22 mouse cellular contexts compared by ENCODE assay signal in genomic region chr14:92566986-92567385, GRCm38 (mm10).
DNase-seq lines count a peak whose midpoint lies in the region; ATAC-seq and TF ChIP-seq lines count a peak whose summit lies in the region.
"Had no signal": no experiment of that assay in that cellular context is flagged by ENCODE, and none has a peak within 500 bp of the region (broad histone marks: within the 10 kb centered on the region; RNA-seq: fewer than 3 reads in every experiment).

No protein-coding gene starts in this region.

- H3K27me3 ChIP-seq in forebrain, embryonic 14.5 days (replicated peaks; ENCODE audit: control insufficient read depth, insufficient read depth, low read length): no peaks in the 10 kb centered on the region
- H3K27me3 ChIP-seq in forebrain, embryonic 10.5 days (ENCODE audit: poor library complexity, severe bottlenecking): no peaks in the 10 kb centered on the region
- no peaks in the 10 kb centered on the region for H3K27me3 ChIP-seq in liver, adult 2 months (ENCODE audit: control insufficient read depth, insufficient read depth, low read length)
- H3K27me3 ChIP-seq in liver, postnatal 0 days (ENCODE audit: insufficient read depth, low read length): no peaks in the 10 kb centered on the region
- H3K27me3 ChIP-seq in neural tube, embryonic 15.5 days (replicated peaks): no peaks in the 10 kb centered on the region
- H3K27me3 ChIP-seq: embryonic facial prominence, embryonic 13.5 days; forebrain, embryonic 15.5 days; Patski had no signal

- no peak overlapping the region for H3K27ac ChIP-seq in forebrain, embryonic 14.5 days (ENCODE audit: low read depth, low read length)
- H3K27ac ChIP-seq in forebrain, embryonic 10.5 days: no peak overlapping the region
- no peak overlapping the region for H3K27ac ChIP-seq in liver, adult 2 months (replicated peaks; ENCODE audit: insufficient read depth, low read depth, low read length)
- no peak overlapping the region for H3K27ac ChIP-seq in liver, postnatal 0 days (ENCODE audit: low read depth)
- no peak overlapping the region for H3K27ac ChIP-seq in neural tube, embryonic 15.5 days (replicated peaks)
- H3K27ac ChIP-seq: embryonic facial prominence, embryonic 13.5 days; forebrain, embryonic 15.5 days; heart, embryonic 10.5 days; hindbrain, embryonic 14.5 days had no signal

- H3K9ac ChIP-seq in forebrain, embryonic 14.5 days (ENCODE audit: low read length): no peak overlapping the region
- H3K9ac ChIP-seq in liver, adult 2 months (ENCODE audit: low read depth, low read length): no peak overlapping the region
- H3K9ac ChIP-seq in liver, postnatal 0 days (replicated peaks): no peak overlapping the region
- no peak overlapping the region for H3K9ac ChIP-seq in neural tube, embryonic 15.5 days (replicated peaks)
- H3K9ac ChIP-seq: embryonic facial prominence, embryonic 13.5 days; forebrain, embryonic 15.5 days; hindbrain, embryonic 14.5 days had no signal

- TF ChIP-seq CTCF in liver, adult 2 months (IDR thresholded peaks at IDR 0.05; ENCODE audit: low read depth, low read length): no peak
- no peak for TF ChIP-seq CTCF in liver, postnatal 0 days (IDR thresholded peaks at IDR 0.05; ENCODE audit: low read depth)

- no peak for TF ChIP-seq POLR2A in liver, adult 2 months (IDR thresholded peaks at IDR 0.05; ENCODE audit: extremely low read depth, insufficient read depth, low read length)

- no peaks in the 10 kb centered on the region for H3K4me1 ChIP-seq in forebrain, embryonic 14.5 days (ENCODE audit: control insufficient read depth, insufficient read depth, low read length)
- H3K4me1 ChIP-seq in forebrain, embryonic 10.5 days: no peaks in the 10 kb centered on the region
- no peaks in the 10 kb centered on the region for H3K4me1 ChIP-seq in liver, adult 2 months (ENCODE audit: control insufficient read depth, insufficient read depth, low read length)
- H3K4me1 ChIP-seq in liver, postnatal 0 days (ENCODE audit: insufficient read depth): no peaks in the 10 kb centered on the region
- H3K4me1 ChIP-seq in neural tube, embryonic 15.5 days: no peaks in the 10 kb centered on the region
- H3K4me1 ChIP-seq: embryonic facial prominence, embryonic 13.5 days; forebrain, embryonic 15.5 days; heart, embryonic 10.5 days had no signal

- H3K4me3 ChIP-seq in forebrain, embryonic 14.5 days (ENCODE audit: low read depth, low read length): no peak overlapping the region
- H3K4me3 ChIP-seq in forebrain, embryonic 10.5 days: no peak overlapping the region
- H3K4me3 ChIP-seq in liver, adult 2 months (ENCODE audit: insufficient read depth, low read depth, low read length): no peak overlapping the region
- H3K4me3 ChIP-seq in liver, postnatal 0 days (ENCODE audit: low read depth, low read length): no peak overlapping the region
- H3K4me3 ChIP-seq in neural tube, embryonic 15.5 days (replicated peaks): no peak overlapping the region
- H3K4me3 ChIP-seq: embryonic facial prominence, embryonic 13.5 days; forebrain, embryonic 15.5 days; heart, embryonic 10.5 days had no signal

- ATAC-seq in forebrain, embryonic 14.5 days: peak; percentile 29; the same call in 1 of the 2 replicates
- no peak for ATAC-seq in liver, postnatal 0 days
- no peak for ATAC-seq in neural tube, embryonic 15.5 days (ENCODE audit: low FRiP score)
- ATAC-seq: activated CD4-positive, CD25-positive, alpha-beta regulatory T cell, adult 4 months; forebrain, embryonic 15.5 days; intestine, embryonic 16.5 days; Patski had no signal

- H3K36me3 ChIP-seq in forebrain, embryonic 14.5 days (ENCODE audit: control insufficient read depth, insufficient read depth, low read length): no peaks in the 10 kb centered on the region
- H3K36me3 ChIP-seq in forebrain, embryonic 10.5 days (replicated peaks): no peaks in the 10 kb centered on the region
- H3K36me3 ChIP-seq in liver, adult 2 months (ENCODE audit: control insufficient read depth, insufficient read depth, low read length): no peaks in the 10 kb centered on the region
- no peaks in the 10 kb centered on the region for H3K36me3 ChIP-seq in liver, postnatal 0 days (replicated peaks; ENCODE audit: insufficient read depth, low read length)
- no peaks in the 10 kb centered on the region for H3K36me3 ChIP-seq in neural tube, embryonic 15.5 days
- H3K36me3 ChIP-seq: embryonic facial prominence, embryonic 13.5 days; forebrain, embryonic 15.5 days; heart, embryonic 10.5 days had no signal

- DNase-seq in cerebellum, postnatal 10 days: peak; percentile 38 to 68
- DNase-seq in cerebellum, adult 9-11 months: no peak
- peak; percentile 34 for DNase-seq in forebrain, embryonic 14.5 days (ENCODE audit: low spot score)
- no peak for DNase-seq in forebrain, embryonic 10.5 days (ENCODE audit: extremely low spot score, low spot score)
- peak; percentile 0 for DNase-seq in liver, adult 2 months (ENCODE audit: extremely low read depth, low read depth, low spot score)
- no peak for DNase-seq in liver, postnatal 0 days
- peak; percentile 8 for DNase-seq in adipocyte (ENCODE audit: low spot score)
- DNase-seq: adrenal gland, adult 8-10 months; adrenal gland, postnatal 36 days; cerebellum, adult 9-10 months; gastrocnemius, postnatal 10 days; heart, adult 18-20 months; heart, postnatal 10 days; kidney, adult 2 months had no signal

- H3K9me3 ChIP-seq in forebrain, embryonic 14.5 days (replicated peaks; ENCODE audit: control insufficient read depth, low read length): no peaks in the 10 kb centered on the region
- no peaks in the 10 kb centered on the region for H3K9me3 ChIP-seq in forebrain, embryonic 10.5 days
- H3K9me3 ChIP-seq in liver, postnatal 0 days (ENCODE audit: low read length): no peaks in the 10 kb centered on the region
- no peaks in the 10 kb centered on the region for H3K9me3 ChIP-seq in neural tube, embryonic 15.5 days (replicated peaks)
- H3K9me3 ChIP-seq: embryonic facial prominence, embryonic 13.5 days; forebrain, embryonic 15.5 days; heart, embryonic 10.5 days had no signal

- TF ChIP-seq EP300 in liver, postnatal 0 days (IDR thresholded peaks at IDR 0.05; ENCODE audit: low read depth): no peak

- no peak overlapping the region for H3K4me2 ChIP-seq in forebrain, embryonic 14.5 days (ENCODE audit: low read length)
- no peak overlapping the region for H3K4me2 ChIP-seq in liver, postnatal 0 days (ENCODE audit: low read depth, low read length)
- H3K4me2 ChIP-seq in neural tube, embryonic 15.5 days: no peak overlapping the region
- H3K4me2 ChIP-seq: embryonic facial prominence, embryonic 13.5 days; forebrain, embryonic 15.5 days; hindbrain, embryonic 14.5 days had no signal

- 46% methylated on average over 2 of the region's 2 CpGs for WGBS in forebrain, embryonic 14.5 days
- WGBS in forebrain, embryonic 10.5 days: 83% methylated on average over 2 of the region's 2 CpGs
- WGBS in liver, adult 2 months: 51% methylated on average over 2 of the region's 2 CpGs
- 64% methylated on average over 2 of the region's 2 CpGs for WGBS in liver, postnatal 0 days (ENCODE audit: insufficient replicate concordance)
- 62% methylated on average over 2 of the region's 2 CpGs for WGBS in neural tube, embryonic 15.5 days

- no peaks in the 10 kb centered on the region for H3K79me2 ChIP-seq in liver, adult 2 months (ENCODE audit: control insufficient read depth, insufficient read depth, low read length)

Comparison
In these comparisons a context has a peak if more than half of its experiments do, and no peak if none do; other contexts are left out.
1. DNase-seq: peak in cerebellum, postnatal 10 days (2 of 2), forebrain, embryonic 14.5 days (single experiment), liver, adult 2 months (single experiment) and adipocyte (single experiment); none in cerebellum, adult 9-11 months (single experiment), forebrain, embryonic 10.5 days (single experiment) and liver, postnatal 0 days (single experiment).